Mouse (Mus musculus) limb, embryonic 14.5 days (tissue): ENCODE data around the gene Gm48552. TPM values are rescaled to one million over a fixed set of nuclear protein-coding genes. Genes with fewer than 3 reads are reported as not detected.
A peak's percentile ranks its signal among the peaks of the same experiment; 100 is the strongest.

Experiments used
- ATAC-seq: fragments of 200-750 bp; cut with Nextera tagmentation; 2 replicates; pipeline ENCODE4 v1.8.0; 2017; ENCODE audit warnings: low read depth, moderate number of reproducible peaks, moderate TSS enrichment; ENCODE audit not compliant: low FRiP score
- DNase-seq: peaks from one replicate; pipeline ENCODE4 v3.0.0-alpha.2; 2015; ENCODE audit warnings: low spot score
- H3K27ac ChIP-seq: fragments of 300-500 bp; sonication (generic); replicated peaks from 2 replicates; pipeline ENCODE4 v1.5.1; 2014; ENCODE audit warnings: low read depth, mild to moderate bottlenecking, low read length, moderate library complexity, mixed read lengths
- H3K27me3 ChIP-seq: fragments of 300-500 bp; sonication (generic); 2 replicates; pipeline ENCODE4 v1.6.1; 2014; ENCODE audit warnings: low read length, mixed read lengths; ENCODE audit not compliant: control insufficient read depth, insufficient read depth
- H3K36me3 ChIP-seq: fragments of 300-500 bp; sonication (generic); 2 replicates; pipeline ENCODE4 v1.6.1; 2014; ENCODE audit warnings: mild to moderate bottlenecking, low read length, moderate library complexity, mixed read lengths; ENCODE audit not compliant: control insufficient read depth, insufficient read depth
- H3K4me1 ChIP-seq: fragments of 300-500 bp; sonication (generic); 2 replicates; pipeline ENCODE4 v1.6.1; 2014; ENCODE audit warnings: antibody characterized with exemption, low read length, mixed read lengths; ENCODE audit not compliant: control insufficient read depth, insufficient read depth
- H3K4me2 ChIP-seq: fragments of 300-500 bp; sonication (generic); replicated peaks from 2 replicates; pipeline ENCODE4 v1.6.1; 2014; ENCODE audit warnings: low read depth, mild to moderate bottlenecking, low read length, moderate library complexity; ENCODE audit not compliant: severe bottlenecking
- H3K4me3 ChIP-seq: fragments of 300-500 bp; sonication (generic); replicated peaks from 2 replicates; pipeline ENCODE4 v1.5.1; 2014; ENCODE audit warnings: low read length
- H3K9ac ChIP-seq: fragments of 300-500 bp; sonication (generic); 2 replicates; pipeline ENCODE4 v1.6.1; 2014; ENCODE audit warnings: mild to moderate bottlenecking, low read depth, low read length, moderate library complexity; ENCODE audit not compliant: severe bottlenecking
- H3K9me3 ChIP-seq: fragments of 300-500 bp; sonication (generic); 2 replicates; pipeline ENCODE4 v1.6.1; 2016; ENCODE audit warnings: low read length; ENCODE audit not compliant: control insufficient read depth
- POLR2A ChIP-seq: fragments of 200-500 bp; IDR thresholded peaks from 2 replicates; pipeline ENCODE4 v1.8.0; 2012; ENCODE audit warnings: inconsistent platforms, mild to moderate bottlenecking, moderate library complexity, borderline replicate concordance; ENCODE audit not compliant: insufficient read depth, insufficient read length; ENCODE audit errors: extremely low read depth
- WGBS: fragments of 180-500 bp; shearing (Covaris S2); extraction: QIAGEN DNeasy Blood & Tissue Kit; methylation state at CpG from one replicate; pipeline ENCODE4 v1.1.7; 2014; 5-methylcytosine and 5-hydroxymethylcytosine counted together
- polyA plus RNA-seq, 2 experiments: library from polyadenylated mRNA; depleted of rRNA in 1 of 2; stranded (reverse) in 1 of 2; unstranded in 1 of 2; fragments of >200 nt; fragmentation: Nextera tagmentation in 1 of 2; extraction: Ambion mirVana in 1 of 2; gene quantifications; 2 replicates each; pipeline versions ENCODE4 v1.2.1 to v1.2.3; 2012 to 2014

The Gm48552 gene
- polyA plus RNA-seq, 2 experiments, result 0.99 to 6.8 TPM

GRCm38 (mm10) chr10:81425236-81425850 is 36.5 kb downstream of the Gm48552 start:
- Histone ChIP-seq H3K9ac (peak overlapping the region; percentile 77), H3K4me2 (peak overlapping the region; percentile 71), H3K4me3 (peak overlapping the region; percentile 73), H3K36me3 (peaks cover 15% of the 10 kb centered on the region), H3K27me3 (0 out of 2 replicates have a peak, but pooled peaks cover 4% of the 10 kb centered on the region), H3K9me3 (no peaks in the 10 kb centered on the region), H3K4me1 (peaks cover 28% of the 10 kb centered on the region), H3K27ac (peak overlapping the region; percentile 26; the same call in 1 of the 2 replicates)
- ATAC-seq (no peak), DNase-seq (no peak)
- TF ChIP-seq POLR2A, result no peak
- 25% methylated on average over 10 of the region's 10 CpGs for WGBS

GRCm38 (mm10) chr10:81426081-81426671 is 37.4 kb downstream of the Gm48552 start:
- peak overlapping the region; percentile 77 for H3K9ac ChIP-seq
- H3K4me1 ChIP-seq, result peaks cover 31% of the 10 kb centered on the region
- TF ChIP-seq POLR2A, result no peak
- H3K27me3 ChIP-seq, result 0 out of 2 replicates have a peak, but pooled peaks cover 4% of the 10 kb centered on the region
- 0 out of 2 replicates have a peak, but pooled peaks cover 8% of the 10 kb centered on the region for H3K36me3 ChIP-seq
- H3K9me3 ChIP-seq, result no peaks in the 10 kb centered on the region
- no peak for DNase-seq
- H3K27ac ChIP-seq, result 0 out of 2 replicates have a peak overlapping the region, but pooled peaks have one; percentile 29
- WGBS, result 2% methylated on average over 15 of the region's 33 CpGs
- H3K4me2 ChIP-seq, result peak overlapping the region; percentile 71
- peak overlapping the region; percentile 73 for H3K4me3 ChIP-seq
- no peak for ATAC-seq

- TF ChIP-seq POLR2A, result no peak
- peak overlapping the region; percentile 71 for H3K4me2 ChIP-seq
Measured at GRCm38 (mm10) chr10:81426897-81427296, 38.1 kb downstream of the Gm48552 start.

GRCm38 (mm10) chr10:81427327-81427726 is 38.5 kb downstream of the Gm48552 start:
- no peak for ATAC-seq
- H3K9me3 ChIP-seq, result no peaks in the 10 kb centered on the region
- peak overlapping the region; percentile 71 for H3K4me2 ChIP-seq
- peak overlapping the region; percentile 77 for H3K9ac ChIP-seq
- TF ChIP-seq POLR2A, result no peak
- WGBS, result 33% methylated on average over 3 of the region's 3 CpGs
- H3K27me3 ChIP-seq, result 0 out of 2 replicates have a peak, but pooled peaks cover 4% of the 10 kb centered on the region
- peak overlapping the region; percentile 73 for H3K4me3 ChIP-seq
- H3K4me1 ChIP-seq, result peaks cover 34% of the 10 kb centered on the region
- H3K27ac ChIP-seq, result no peak overlapping the region
- DNase-seq, result no peak
- no peaks in the 10 kb centered on the region for H3K36me3 ChIP-seq

More at GRCm38 (mm10) chr10:81426897-81427296, 38.1 kb downstream of the Gm48552 start:
- 0% methylated on average over 21 of the region's 38 CpGs for WGBS
- peaks cover 34% of the 10 kb centered on the region for H3K4me1 ChIP-seq
- peak overlapping the region; percentile 73 for H3K4me3 ChIP-seq
- 0 out of 2 replicates have a peak, but pooled peaks cover 1% of the 10 kb centered on the region for H3K36me3 ChIP-seq
- peak overlapping the region; percentile 77 for H3K9ac ChIP-seq
- DNase-seq (no peak), ATAC-seq (no peak)
- H3K27me3 ChIP-seq, result 0 out of 2 replicates have a peak, but pooled peaks cover 4% of the 10 kb centered on the region
- H3K27ac ChIP-seq, result peak overlapping the region; percentile 29; the same call in 1 of the 2 replicates
- no peaks in the 10 kb centered on the region for H3K9me3 ChIP-seq

GRCm38 (mm10) chr10:81427804-81428506 is 39.1 kb downstream of the Gm48552 start:
- 86% methylated on average over 8 of the region's 8 CpGs for WGBS
- no peak for DNase-seq
- Histone ChIP-seq H3K27ac (no peak overlapping the region), H3K4me2 (no peak overlapping the region), H3K4me1 (peaks cover 36% of the 10 kb centered on the region), H3K4me3 (no peak overlapping the region), H3K36me3 (no peaks in the 10 kb centered on the region), H3K9ac (no peak overlapping the region), H3K27me3 (0 out of 2 replicates have a peak, but pooled peaks cover 4% of the 10 kb centered on the region), H3K9me3 (no peaks in the 10 kb centered on the region)
- no peak for TF ChIP-seq POLR2A
- ATAC-seq, result no peak
